Mouse (Mus musculus) testis, adult 2 months (tissue): ENCODE data around the gene Nck2.

Source experiments
- CTCF ChIP-seq: fragments of 200-500 bp; IDR thresholded peaks from 2 replicates; pipeline ENCODE4 v1.5.1; 2012; ENCODE audit warnings: low read depth, mild to moderate bottlenecking, inconsistent platforms, low read length, moderate library complexity; ENCODE audit not compliant: control insufficient read depth, insufficient read depth, insufficient replicate concordance
- POLR2A ChIP-seq: fragments of 200-500 bp; IDR thresholded peaks from 2 replicates; pipeline ENCODE4 v1.6.1; 2012; ENCODE audit warnings: low read depth, mild to moderate bottlenecking, inconsistent platforms, low read length, moderate library complexity; ENCODE audit not compliant: control insufficient read depth

GRCm38 (mm10) chr1:43464976-43465375, 20.6 kb downstream of the Nck2 start:
- TF ChIP-seq CTCF: no peak
- no peak for TF ChIP-seq POLR2A
